Mouse (Mus musculus): Measurements from ENCODE around the gene Pdzd2. TPM values are rescaled to one million over a fixed set of nuclear protein-coding genes. Genes with fewer than 3 reads are reported as not detected.

The Pdzd2 gene
- polyA plus RNA-seq, 1 experiment from 2014 or later: 18.7 TPM

DNA sequence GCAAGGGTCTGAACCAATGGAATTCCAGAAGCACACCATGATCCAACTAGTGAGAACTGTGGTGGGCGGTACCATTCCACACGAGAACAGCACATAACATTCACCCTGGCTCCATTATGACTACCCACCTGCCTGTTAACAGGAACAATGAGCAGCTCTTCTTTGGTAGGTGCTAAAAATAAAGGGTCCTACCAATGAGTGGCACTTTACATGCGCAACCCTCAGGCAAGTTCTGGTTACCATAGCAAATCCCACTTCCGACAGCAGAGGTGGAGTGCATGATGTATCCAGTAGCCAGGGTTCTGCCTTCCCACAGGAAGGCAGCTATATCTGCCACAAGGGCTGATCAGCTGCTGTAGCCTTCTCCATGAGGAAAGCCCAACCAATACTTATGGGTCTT lies 11.3 kb downstream of the Pdzd2 start:
- no peaks in the 10 kb centered on the region for H3K27me3 ChIP-seq
- H3K4me3 ChIP-seq: no peak overlapping the region
- ATAC-seq (replicated peaks; ENCODE audit: insufficient number of reproducible peaks, insufficient read depth, low FRiP score, low read depth): no peak
- no peak overlapping the region for H3K4me2 ChIP-seq
- H3K4me1 ChIP-seq (replicated peaks): peaks cover 35% of the 10 kb centered on the region
- no peak overlapping the region for H3K27ac ChIP-seq
- no peak overlapping the region for H3K9ac ChIP-seq
- H3K36me3 ChIP-seq: no peaks in the 10 kb centered on the region
- 71% methylated on average over 4 of the region's 4 CpGs for WGBS
- no peaks in the 10 kb centered on the region for H3K9me3 ChIP-seq (replicated peaks)

DNA sequence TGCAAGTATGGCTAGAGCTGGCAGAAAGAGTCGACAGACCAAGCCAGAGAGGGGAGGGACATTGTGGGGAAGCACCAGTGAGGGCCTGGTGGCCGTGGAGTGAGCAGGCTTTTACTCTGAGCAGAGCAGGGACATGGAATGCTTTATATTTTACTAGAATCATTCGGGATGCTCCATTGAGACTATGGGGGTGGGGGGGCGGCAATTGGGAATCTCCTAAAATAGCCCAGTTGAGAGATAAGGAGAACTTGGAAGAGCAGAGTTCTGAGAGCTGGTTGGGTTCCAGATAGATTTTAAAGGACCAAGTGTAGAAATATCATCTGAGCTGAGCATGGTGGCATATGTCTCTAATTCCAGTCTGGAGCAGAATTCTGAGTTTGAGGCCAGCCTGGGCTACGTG lies 14.5 kb downstream of the Pdzd2 start:
- Histone ChIP-seq H3K9me3 (replicated peaks) (no peaks in the 10 kb centered on the region), H3K9ac (no peak overlapping the region), H3K27ac (peak overlapping the region; percentile 47), H3K4me3 (no peak overlapping the region), H3K4me2 (no peak overlapping the region), H3K27me3 (no peaks in the 10 kb centered on the region), H3K36me3 (no peaks in the 10 kb centered on the region), H3K4me1 (replicated peaks) (peaks cover 28% of the 10 kb centered on the region)
- ATAC-seq (replicated peaks; ENCODE audit: insufficient number of reproducible peaks, insufficient read depth, low FRiP score, low read depth): no peak
- WGBS: 30% methylated on average over 5 of the region's 5 CpGs

DNA sequence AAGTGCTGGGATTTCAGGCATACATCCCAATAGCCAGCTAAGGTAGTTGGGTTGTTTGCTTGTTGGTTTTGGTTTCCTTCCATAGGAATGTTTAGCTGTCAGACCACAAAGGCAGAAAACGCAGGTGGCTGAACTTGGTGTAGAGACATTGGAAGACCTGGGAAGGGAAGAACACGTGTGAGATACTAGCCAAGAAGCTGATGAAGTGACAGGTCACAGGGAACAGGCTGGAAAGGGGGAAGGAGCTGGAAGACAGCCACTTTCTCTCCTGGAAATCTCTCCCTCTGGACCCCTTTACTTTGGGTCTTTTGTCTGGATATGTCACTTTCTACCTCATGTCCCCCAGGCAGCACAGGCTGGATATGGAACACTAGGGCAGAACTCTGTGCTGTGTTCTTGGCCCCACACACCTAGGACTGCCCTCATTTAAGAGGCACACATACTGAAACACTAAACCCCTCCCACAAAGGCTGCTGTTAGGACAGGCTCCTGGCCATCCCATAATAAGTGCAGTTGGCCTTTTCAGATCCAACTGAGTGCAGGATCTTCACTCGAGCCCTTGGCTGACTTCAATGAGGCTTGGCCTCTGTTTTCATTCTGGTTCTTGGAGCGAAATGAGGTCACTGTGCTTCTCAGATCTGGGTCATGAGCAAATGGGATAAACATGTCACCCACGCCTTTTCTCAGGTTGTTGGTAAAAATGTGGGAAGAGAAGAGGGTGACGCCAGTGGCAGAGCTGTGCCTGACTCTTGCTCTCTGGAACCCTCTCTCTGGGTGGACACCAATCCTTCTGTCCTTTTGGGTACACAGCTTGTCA lies 17.8 kb downstream of the Pdzd2 start:
- Histone ChIP-seq H3K27me3 (no peaks in the 10 kb centered on the region), H3K9me3 (replicated peaks) (no peaks in the 10 kb centered on the region), H3K9ac (no peak overlapping the region), H3K4me3 (no peak overlapping the region), H3K4me1 (replicated peaks) (peaks cover 35% of the 10 kb centered on the region), H3K36me3 (no peaks in the 10 kb centered on the region), H3K4me2 (no peak overlapping the region), H3K27ac (no peak overlapping the region)
- WGBS: 62% methylated on average over 6 of the region's 6 CpGs
- ATAC-seq (replicated peaks; ENCODE audit: insufficient number of reproducible peaks, insufficient read depth, low FRiP score, low read depth): no peak

DNA sequence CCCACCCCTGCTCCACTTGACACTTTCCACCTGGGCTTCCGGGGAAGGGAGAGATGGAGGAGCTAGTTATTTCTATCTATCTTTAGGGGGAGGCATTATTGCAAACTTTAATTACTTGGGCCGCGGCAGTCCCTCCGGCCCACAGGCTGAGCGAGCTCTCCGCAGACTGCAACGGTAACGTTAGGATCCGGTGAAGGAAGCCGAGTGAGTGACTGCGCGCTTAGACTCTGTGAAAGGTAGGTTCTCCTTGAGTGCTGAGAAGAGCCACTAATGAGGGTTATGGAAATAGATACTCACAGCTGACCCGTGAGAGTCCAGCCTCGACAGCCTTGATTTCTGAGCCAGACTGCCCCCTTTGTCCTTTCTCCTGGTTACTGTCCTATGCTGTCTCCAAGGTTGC lies 20.9 kb downstream of the Pdzd2 start:
- no peak overlapping the region for H3K27ac ChIP-seq
- no peaks in the 10 kb centered on the region for H3K9me3 ChIP-seq (replicated peaks)
- H3K36me3 ChIP-seq: no peaks in the 10 kb centered on the region
- peaks cover 34% of the 10 kb centered on the region for H3K4me1 ChIP-seq (replicated peaks)
- 62% methylated on average over 14 of the region's 14 CpGs for WGBS
- H3K4me2 ChIP-seq: no peak overlapping the region
- ATAC-seq (replicated peaks; ENCODE audit: insufficient number of reproducible peaks, insufficient read depth, low FRiP score, low read depth): no peak
- H3K4me3 ChIP-seq: no peak overlapping the region
- no peak overlapping the region for H3K9ac ChIP-seq
- H3K27me3 ChIP-seq: no peaks in the 10 kb centered on the region

DNA sequence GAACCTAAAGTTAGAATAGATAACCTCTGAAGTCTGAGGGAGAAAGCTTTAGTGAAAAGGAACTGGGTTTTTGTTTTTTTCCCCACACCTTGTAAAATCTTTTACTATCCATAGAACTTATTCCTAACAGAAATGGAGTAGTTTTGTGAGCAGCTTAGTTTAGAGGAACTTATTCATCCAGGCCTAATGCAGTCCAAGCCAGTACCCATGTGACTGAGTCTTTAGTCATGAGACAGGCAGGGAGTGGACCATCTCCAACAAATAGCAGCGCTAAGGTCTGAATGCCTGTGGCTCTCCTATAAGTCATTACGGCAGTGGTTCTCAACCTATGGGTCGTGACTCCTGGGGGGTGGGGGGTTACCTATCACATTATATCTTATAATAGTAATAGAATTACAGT lies 22.3 kb downstream of the Pdzd2 start:
- Histone ChIP-seq H3K4me2 (no peak overlapping the region), H3K36me3 (no peaks in the 10 kb centered on the region), H3K4me1 (replicated peaks) (peaks cover 36% of the 10 kb centered on the region), H3K9me3 (replicated peaks) (no peaks in the 10 kb centered on the region), H3K4me3 (no peak overlapping the region), H3K27me3 (no peaks in the 10 kb centered on the region), H3K27ac (no peak overlapping the region), H3K9ac (no peak overlapping the region)
- no peak for ATAC-seq (replicated peaks; ENCODE audit: insufficient number of reproducible peaks, insufficient read depth, low FRiP score, low read depth)
- WGBS: 86% methylated on average over 3 of the region's 3 CpGs

DNA sequence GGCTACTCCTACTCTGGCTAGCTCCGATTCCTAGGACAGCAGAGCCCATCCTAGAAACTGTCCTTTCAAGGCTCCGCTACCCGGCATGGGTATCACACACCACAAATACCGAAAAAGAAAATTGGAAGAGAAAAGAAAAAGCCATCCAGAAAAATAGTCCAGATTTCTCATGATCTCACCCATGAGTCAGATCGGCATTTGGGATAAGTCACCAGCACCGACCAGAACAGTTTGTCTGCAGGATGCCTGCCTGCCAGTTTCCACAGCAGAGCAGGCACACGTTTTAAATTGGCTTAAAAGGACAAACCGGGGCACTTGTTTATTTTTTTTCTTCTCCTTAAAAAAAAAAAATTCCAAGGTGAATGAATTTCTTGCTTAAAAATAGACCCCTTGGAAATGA lies 22.8 kb downstream of the Pdzd2 start:
- Histone ChIP-seq H3K27me3 (no peaks in the 10 kb centered on the region), H3K4me1 (replicated peaks) (peaks cover 31% of the 10 kb centered on the region), H3K9me3 (replicated peaks) (no peaks in the 10 kb centered on the region), H3K4me3 (no peak overlapping the region), H3K27ac (no peak overlapping the region), H3K4me2 (no peak overlapping the region), H3K9ac (no peak overlapping the region), H3K36me3 (no peaks in the 10 kb centered on the region)
- no peak for ATAC-seq (replicated peaks; ENCODE audit: insufficient number of reproducible peaks, insufficient read depth, low FRiP score, low read depth)
- 74% methylated on average over 8 of the region's 8 CpGs for WGBS

DNA sequence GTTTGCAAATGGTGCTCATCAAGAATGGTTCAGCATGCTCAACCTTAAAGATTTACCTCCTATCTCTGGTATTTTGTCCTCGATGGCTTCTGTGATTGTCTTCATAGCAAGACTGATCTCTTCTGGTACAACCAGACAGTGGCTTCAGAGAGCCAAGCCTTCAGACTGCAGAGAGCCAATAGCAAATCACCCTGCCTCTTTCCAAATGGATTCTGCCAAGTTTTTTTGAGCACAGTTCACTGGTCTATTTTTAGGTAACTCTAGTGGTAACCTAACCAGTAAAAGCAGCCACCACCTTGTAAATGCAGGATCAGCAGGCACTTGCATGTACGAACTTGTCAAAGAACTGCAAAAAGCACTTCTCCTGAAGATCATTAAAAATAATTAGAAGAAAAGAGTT lies 25.4 kb downstream of the Pdzd2 start:
- ATAC-seq (replicated peaks; ENCODE audit: insufficient number of reproducible peaks, insufficient read depth, low FRiP score, low read depth): peak; percentile 76
- no peaks in the 10 kb centered on the region for H3K9me3 ChIP-seq (replicated peaks)
- no peak overlapping the region for H3K9ac ChIP-seq
- H3K4me3 ChIP-seq: no peak overlapping the region
- no peak overlapping the region for H3K4me2 ChIP-seq
- H3K4me1 ChIP-seq (replicated peaks): peaks cover 28% of the 10 kb centered on the region
- 47% methylated on average over 2 of the region's 2 CpGs for WGBS
- H3K27me3 ChIP-seq: no peaks in the 10 kb centered on the region
- H3K36me3 ChIP-seq: no peaks in the 10 kb centered on the region
- H3K27ac ChIP-seq: peak overlapping the region; percentile 84

DNA sequence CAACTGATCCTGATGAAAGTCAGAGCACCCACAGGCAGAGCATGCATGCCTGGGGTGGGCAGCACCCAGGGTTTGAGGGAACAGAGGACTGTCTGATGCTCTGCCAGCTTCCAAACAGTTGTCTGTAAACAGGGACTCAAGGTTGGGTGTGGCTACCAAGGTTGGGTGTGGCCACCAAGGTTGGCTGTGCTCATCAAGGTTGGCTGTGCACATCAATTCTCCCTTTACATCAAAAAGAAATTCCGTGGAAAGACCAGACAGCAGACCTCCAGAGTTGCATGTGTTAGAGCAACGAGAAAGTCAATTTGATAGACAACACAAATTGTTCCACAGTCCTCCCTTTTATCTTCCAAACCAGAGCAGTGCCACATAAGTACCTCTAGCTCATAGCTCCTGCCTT lies 26.5 kb downstream of the Pdzd2 start:
- H3K27ac ChIP-seq: no peak overlapping the region
- H3K9me3 ChIP-seq (replicated peaks): no peaks in the 10 kb centered on the region
- ATAC-seq (replicated peaks; ENCODE audit: insufficient number of reproducible peaks, insufficient read depth, low FRiP score, low read depth): no peak
- WGBS: 70% methylated on average over 2 of the region's 2 CpGs
- H3K4me2 ChIP-seq: no peak overlapping the region
- no peaks in the 10 kb centered on the region for H3K36me3 ChIP-seq
- H3K4me3 ChIP-seq: no peak overlapping the region
- H3K27me3 ChIP-seq: no peaks in the 10 kb centered on the region
- no peak overlapping the region for H3K9ac ChIP-seq
- H3K4me1 ChIP-seq (replicated peaks): peaks cover 28% of the 10 kb centered on the region

DNA sequence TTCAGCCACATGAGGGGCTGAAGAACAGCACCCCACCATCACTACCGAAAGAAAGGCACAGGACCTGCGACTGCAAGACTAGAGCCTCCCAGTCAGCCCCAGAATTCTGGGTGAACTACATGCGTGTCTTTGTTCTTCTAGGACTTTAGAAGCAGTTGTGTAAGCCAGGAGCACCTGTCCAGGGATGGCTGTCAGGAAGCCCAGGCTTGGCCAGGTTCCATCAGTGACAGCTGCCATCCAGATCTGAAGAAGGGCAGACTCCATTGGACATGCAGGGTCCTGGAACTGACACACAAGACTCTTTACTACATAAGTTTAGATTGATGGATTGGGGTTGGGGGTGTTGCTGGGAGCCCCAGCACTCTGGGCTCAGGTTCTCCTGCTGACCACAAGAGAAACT lies 29.7 kb downstream of the Pdzd2 start:
- Histone ChIP-seq H3K4me3 (no peak overlapping the region), H3K4me1 (replicated peaks) (peaks cover 24% of the 10 kb centered on the region), H3K4me2 (no peak overlapping the region), H3K27ac (no peak overlapping the region), H3K9ac (no peak overlapping the region), H3K27me3 (no peaks in the 10 kb centered on the region), H3K9me3 (replicated peaks) (no peaks in the 10 kb centered on the region), H3K36me3 (no peaks in the 10 kb centered on the region)
- no peak for ATAC-seq (replicated peaks; ENCODE audit: insufficient number of reproducible peaks, insufficient read depth, low FRiP score, low read depth)
- 94% methylated on average over 3 of the region's 3 CpGs for WGBS

DNA sequence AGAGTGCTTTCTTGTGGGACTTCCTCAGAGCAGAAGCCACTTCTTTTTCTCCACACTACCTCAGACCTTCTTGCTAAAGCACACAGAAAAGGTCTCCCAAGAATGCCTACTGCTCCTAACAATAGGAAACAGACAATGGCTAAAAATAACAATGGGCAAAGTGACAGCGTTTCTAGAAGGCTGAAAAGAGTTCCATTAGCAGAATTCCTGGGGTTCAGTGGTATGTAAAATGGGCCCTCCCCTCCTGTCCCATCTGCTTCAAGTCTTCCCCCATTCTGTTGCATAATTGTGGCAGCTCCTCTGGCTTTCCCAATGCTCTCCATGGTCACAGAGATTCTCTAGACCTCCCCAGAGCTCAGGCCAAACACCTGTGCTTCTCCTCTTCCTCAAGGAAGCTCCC lies 31.4 kb downstream of the Pdzd2 start:
- no peak for ATAC-seq (replicated peaks; ENCODE audit: insufficient number of reproducible peaks, insufficient read depth, low FRiP score, low read depth)
- Histone ChIP-seq H3K9me3 (replicated peaks) (no peaks in the 10 kb centered on the region), H3K9ac (no peak overlapping the region), H3K27me3 (no peaks in the 10 kb centered on the region), H3K27ac (peak overlapping the region; percentile 31; the same call in 1 of the 2 replicates), H3K36me3 (no peaks in the 10 kb centered on the region), H3K4me2 (no peak overlapping the region), H3K4me3 (no peak overlapping the region), H3K4me1 (replicated peaks) (peaks cover 12% of the 10 kb centered on the region)
- 13% methylated on average over 1 of the region's 1 CpGs for WGBS

DNA sequence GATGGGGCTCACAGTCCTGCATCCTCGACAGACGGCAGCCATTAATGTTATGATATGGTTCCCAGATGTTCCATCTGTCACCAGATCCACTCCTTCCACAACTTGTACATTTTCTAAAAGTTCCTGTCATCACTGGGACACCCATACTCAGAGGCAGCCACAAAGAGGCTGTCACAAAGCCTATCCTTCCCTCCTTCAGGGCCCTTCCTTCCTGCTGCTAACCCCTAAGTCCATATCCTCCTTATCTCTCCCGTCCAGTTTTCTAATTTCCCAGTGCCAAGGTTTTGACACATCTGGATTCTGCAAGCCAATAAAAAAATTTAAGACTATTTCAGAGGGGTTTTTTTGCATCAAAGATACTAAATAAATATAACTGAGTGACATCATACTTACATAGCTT lies 32.8 kb downstream of the Pdzd2 start:
- Histone ChIP-seq H3K4me2 (no peak overlapping the region), H3K36me3 (no peaks in the 10 kb centered on the region), H3K27me3 (no peaks in the 10 kb centered on the region), H3K4me1 (replicated peaks) (peaks cover 12% of the 10 kb centered on the region), H3K9ac (no peak overlapping the region), H3K27ac (no peak overlapping the region), H3K9me3 (replicated peaks) (no peaks in the 10 kb centered on the region), H3K4me3 (no peak overlapping the region)
- no peak for ATAC-seq (replicated peaks; ENCODE audit: insufficient number of reproducible peaks, insufficient read depth, low FRiP score, low read depth)
- 47% methylated on average over 3 of the region's 3 CpGs for WGBS

DNA sequence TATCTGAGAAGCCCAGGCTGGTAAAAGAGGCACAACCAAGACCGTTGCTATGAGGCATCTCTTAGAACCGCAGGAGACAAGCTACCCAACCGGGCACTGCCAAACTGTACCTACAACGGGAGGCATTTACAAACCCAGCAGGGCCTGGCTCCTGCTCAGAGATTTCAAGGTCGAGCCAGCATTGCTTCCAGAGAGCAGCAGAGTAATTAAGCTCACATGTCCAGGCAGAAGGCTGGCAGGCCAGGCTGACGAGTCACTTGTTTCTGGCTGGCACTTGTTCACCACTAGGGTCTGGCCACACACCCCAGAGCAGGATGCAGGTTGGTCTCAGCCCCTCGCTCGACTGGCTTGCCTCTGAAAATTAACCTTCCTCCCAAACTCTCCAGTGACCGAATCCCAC lies 39.4 kb downstream of the Pdzd2 start:
- ATAC-seq (replicated peaks; ENCODE audit: insufficient number of reproducible peaks, insufficient read depth, low FRiP score, low read depth): no peak
- no peaks in the 10 kb centered on the region for H3K27me3 ChIP-seq
- 42% methylated on average over 9 of the region's 9 CpGs for WGBS
- H3K4me2 ChIP-seq: no peak overlapping the region
- H3K4me1 ChIP-seq (replicated peaks): 0 out of 2 replicates have a peak, but pooled peaks cover 5% of the 10 kb centered on the region
- no peaks in the 10 kb centered on the region; the same call in 1 of the 2 replicates for H3K36me3 ChIP-seq
- H3K9ac ChIP-seq: no peak overlapping the region
- H3K4me3 ChIP-seq: no peak overlapping the region
- H3K9me3 ChIP-seq (replicated peaks): no peaks in the 10 kb centered on the region
- H3K27ac ChIP-seq: peak overlapping the region; percentile 7

Data from heart, embryonic 15.5 days (tissue).